Mouse (Mus musculus) ES-E14 (cell line): ENCODE results near the gene Polr3f.

Experiments used
- CHD2 ChIP-seq: IDR thresholded peaks from 2 replicates; pipeline ENCODE4 v1.6.1; 2014; ENCODE audit warnings: mild to moderate bottlenecking, low read depth, low read length, inconsistent platforms
- HCFC1 ChIP-seq: IDR thresholded peaks from 2 replicates; pipeline ENCODE4 v1.6.1; 2012; ENCODE audit warnings: low read length, inconsistent platforms, borderline replicate concordance; ENCODE audit not compliant: insufficient read depth
- MAFK ChIP-seq: IDR thresholded peaks from 2 replicates; pipeline ENCODE4 v1.6.1; 2014; ENCODE audit warnings: mild to moderate bottlenecking, low read depth, low read length, inconsistent platforms; ENCODE audit not compliant: insufficient read depth
- ZC3H11A ChIP-seq: IDR thresholded peaks from 2 replicates; pipeline ENCODE4 v1.6.1; 2012; ENCODE audit warnings: low read depth, mild to moderate bottlenecking, inconsistent platforms, low read length, borderline replicate concordance
- ZNF384 ChIP-seq: IDR thresholded peaks from 2 replicates; pipeline ENCODE4 v1.6.1; 2012; ENCODE audit warnings: low read depth, low read length, inconsistent platforms

DNA sequence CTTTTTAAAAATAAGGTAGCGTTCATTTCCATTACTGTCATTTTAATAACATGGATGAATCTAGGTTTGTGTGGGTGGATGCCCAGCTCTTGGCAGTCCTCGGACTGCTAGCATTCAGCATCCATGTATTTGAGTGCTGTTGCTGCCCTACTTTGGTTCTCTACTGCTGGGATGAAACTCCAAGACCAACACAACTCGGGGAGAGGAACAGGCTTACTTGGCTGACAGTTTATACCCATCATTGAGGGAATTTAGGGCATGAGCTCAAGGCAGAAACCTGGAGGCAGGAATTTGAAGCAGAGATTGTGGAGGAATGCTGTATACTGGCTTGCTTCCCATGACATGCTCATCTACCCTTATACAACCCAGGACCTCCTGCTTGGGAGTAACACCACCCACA is 12.9 kb upstream of the Polr3f start:
- TF ChIP-seq ZNF384 (no peak), CHD2 (no peak), ZC3H11A (no peak), MAFK (no peak), HCFC1 (no peak)
